Mouse (Mus musculus) brain, adult 2 months (tissue): Measurements from ENCODE around the gene Cntnap2.

Source experiments
- DNase-seq: peaks from one replicate; pipeline ENCODE4 v3.0.0; 2011; ENCODE audit warnings: low read depth, low spot score

The Cntnap2 gene

DNA sequence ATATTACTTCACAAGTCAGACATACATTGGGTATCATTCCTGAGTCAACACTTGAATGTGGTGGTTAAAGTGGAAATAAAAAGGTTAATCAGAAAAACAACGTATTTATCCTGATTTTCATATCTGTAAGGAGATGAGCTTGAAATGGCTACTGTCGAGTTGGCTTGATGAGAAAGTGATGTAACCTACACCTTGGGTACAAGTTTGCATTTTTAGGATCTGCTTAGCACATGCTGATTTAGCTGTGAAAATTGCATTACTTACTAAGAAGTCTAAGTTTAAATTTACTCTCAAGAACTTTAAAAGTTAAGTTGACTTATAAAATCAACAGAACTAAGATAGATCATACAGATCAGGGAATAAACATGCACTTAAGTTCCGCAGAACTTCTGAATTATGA lies 879.1 kb downstream of the Cntnap2 start:
- DNase-seq = peak; percentile 31

- DNase-seq = no peak
These were observed 879.6 kb downstream of the Cntnap2 start for GRCm38 (mm10) chr6:45938775-45939174.

GRCm38 (mm10) chr6:45945144-45945985 lies 886.2 kb downstream of the Cntnap2 start:
- no peak for DNase-seq

- DNase-seq = no peak
These were observed 895.6 kb downstream of the Cntnap2 start for GRCm38 (mm10) chr6:45954773-45955172.

- no peak for DNase-seq
These were observed 905.3 kb downstream of the Cntnap2 start for GRCm38 (mm10) chr6:45964494-45964893.

DNA sequence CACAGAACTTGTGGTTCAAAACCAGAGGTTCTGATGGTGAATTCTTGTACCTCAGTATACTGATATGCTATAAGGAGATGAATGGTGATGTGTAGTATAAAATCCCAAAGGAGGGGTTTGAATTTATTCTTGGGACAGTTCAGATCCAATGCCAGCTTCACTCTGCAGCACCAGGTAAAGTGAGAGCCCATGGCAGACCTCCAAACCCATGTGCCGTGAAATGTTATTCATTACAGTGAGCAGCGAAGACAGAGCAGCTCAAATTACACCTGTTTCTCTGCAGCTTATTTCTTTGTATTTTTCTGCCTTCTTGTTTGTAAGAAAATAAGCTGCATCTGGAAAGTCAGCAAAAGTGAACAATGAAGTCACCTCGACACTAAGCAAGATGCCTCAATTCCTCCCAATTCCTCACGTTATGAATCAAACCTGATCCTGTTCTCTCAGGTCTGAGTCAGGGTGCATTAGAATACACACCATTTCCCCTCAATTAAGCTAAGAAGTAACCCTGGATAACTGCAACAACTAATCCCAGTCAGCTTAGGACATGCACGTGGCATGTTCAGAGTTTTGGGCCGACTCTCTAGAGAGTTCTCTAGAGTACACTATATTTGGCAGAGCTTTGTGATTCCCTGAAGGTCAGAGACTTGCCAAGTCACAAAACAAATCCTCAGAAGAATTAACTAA lies 915.5 kb downstream of the Cntnap2 start:
- DNase-seq = no peak

GRCm38 (mm10) chr6:45979171-45979570 lies 920.0 kb downstream of the Cntnap2 start:
- DNase-seq = no peak

DNA sequence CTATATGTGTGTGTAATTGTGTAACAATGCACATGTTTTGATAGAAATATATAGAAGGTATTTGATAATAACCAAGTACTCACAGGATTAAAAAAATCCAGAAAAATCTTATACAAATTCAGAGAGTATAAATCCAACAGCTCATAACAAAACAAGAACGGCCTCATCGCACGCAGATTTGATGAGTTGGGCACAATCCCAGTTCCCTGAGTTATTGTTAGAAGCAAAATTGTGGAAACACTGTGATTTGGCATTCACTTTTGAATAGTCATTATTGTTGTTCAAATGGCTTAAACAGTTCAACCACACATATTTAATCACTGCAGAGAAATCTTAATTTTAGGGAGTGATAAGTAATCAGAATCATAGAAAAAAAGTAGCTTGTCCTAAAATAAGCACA lies 928.9 kb downstream of the Cntnap2 start:
- peak; percentile 48 for DNase-seq

DNA sequence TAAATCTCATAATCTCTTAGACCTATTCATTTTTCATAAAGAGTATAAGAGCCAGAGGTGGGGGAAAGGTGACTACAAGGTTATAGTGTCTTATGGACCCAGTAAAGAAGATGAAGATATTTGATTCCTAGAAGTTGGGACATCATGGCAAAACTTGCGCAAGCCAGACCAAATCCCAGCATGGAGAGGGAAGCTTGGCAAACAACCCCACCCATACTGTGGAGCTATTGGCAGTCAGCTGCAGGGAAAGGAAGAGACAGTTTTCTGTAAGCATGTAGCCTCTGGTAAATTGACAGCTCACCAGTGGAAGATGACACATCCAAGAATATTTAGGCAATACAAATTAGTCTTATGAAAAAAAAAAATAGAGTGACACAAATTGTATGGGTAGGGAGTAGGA lies 931.9 kb downstream of the Cntnap2 start:
- peak; percentile 21 for DNase-seq

DNA sequence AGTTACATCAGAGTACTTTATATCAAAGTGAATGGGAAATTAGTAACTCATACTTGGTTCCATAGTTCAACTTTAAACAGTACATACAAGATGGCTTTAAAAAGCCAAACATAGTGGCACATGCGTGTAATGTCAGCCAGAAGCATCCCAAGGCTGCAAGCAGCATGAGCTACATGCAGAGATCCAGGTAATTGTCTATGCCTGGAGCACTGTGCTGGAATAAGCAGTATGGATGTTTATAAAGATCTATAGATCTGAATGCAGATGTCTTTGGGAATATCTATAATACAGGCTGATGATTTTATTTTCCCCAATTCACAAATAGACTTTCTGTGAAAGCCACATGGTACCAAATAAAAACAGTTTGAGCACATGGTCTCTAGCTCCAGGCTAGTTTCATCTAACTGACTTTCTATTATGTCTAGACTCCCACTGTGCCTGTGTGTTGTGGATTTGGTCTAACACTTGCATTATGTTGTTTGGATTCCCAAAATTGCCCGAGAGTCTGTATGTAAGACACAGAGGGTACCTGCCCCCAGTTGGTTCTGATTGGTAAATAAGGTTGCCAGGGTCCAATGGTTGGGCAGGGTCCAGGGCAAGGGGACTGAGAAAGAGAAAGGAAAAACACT lies 963.5 kb downstream of the Cntnap2 start:
- DNase-seq = no peak

DNA sequence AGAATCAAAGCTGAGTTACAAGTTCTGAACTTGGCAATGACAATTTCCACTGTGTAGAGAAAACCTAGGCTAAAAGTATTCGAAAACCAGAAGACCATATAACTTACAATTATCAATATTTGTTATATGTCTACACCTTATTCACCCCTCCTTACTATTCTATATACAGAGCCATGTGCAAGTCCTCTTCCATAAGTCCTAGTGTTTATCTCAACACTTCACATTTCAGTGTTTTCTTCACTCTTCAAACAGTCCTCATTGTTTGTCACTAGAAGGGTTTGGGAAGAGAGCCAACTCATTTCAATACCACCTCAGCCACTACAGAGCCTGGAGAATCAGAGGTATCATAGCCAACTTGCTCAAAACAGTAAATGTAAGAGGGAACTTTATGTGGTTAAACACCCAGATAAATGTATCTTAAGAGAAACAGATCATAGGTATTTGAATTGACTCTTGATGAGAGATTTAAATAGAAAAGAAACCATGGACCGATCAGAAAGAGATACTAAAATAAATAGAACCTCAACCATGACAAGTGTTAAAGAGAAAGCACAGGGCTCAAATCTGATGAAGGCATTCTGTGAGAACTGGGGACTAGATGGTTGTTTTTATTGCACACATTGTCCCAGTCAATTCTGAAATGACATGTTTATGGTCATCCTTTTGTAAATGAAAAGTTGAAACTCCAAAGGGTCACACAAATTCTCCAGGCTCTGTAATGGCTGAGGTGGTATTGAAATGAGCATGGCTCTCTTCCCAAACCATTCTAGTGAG lies 972.9 kb downstream of the Cntnap2 start:
- DNase-seq = no peak

DNA sequence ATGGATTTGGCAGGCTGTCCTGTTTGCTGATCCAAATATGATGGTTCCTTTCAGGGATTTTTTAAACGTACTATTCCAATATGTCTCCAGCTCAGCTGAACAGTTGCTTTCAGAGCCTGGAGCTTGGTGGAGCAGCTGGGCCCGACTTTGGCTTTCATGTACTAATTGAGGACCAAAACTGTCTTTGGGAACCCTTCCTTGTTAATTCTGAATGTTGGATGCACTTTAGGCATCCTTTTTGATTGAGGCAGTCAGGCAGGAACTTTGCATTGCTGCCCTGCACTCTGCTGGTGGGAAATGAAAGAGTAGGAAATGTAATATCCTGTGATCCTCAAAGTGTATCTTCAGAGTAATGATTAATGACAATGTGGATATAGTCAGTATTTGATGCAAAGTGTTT lies 974.0 kb downstream of the Cntnap2 start:
- DNase-seq = peak; percentile 35

- DNase-seq = peak; percentile 70
These were observed 981.5 kb downstream of the Cntnap2 start for GRCm38 (mm10) chr6:46040671-46041070.

DNA sequence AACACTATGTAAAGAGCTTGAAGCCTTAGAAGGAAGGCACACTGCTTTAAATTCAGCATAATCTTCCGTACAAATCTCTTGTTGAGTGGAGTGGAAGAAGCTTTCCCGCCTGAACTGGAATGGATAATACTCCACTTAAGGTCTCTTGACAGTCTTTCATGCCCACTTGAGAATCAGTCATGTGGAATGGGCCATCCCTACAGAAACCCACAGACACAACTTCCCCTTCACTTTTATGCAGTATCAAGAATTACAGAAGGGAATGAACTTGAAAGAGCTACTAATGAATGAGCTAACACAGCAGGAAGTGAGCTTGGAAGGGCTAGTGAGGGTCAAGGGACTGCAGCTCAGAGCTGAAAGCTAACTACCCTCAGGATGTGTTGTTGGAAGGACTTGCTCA lies 1021.1 kb downstream of the Cntnap2 start:
- no peak for DNase-seq

GRCm38 (mm10) chr6:46081432-46081831 lies 1022.3 kb downstream of the Cntnap2 start:
- DNase-seq = no peak

DNA sequence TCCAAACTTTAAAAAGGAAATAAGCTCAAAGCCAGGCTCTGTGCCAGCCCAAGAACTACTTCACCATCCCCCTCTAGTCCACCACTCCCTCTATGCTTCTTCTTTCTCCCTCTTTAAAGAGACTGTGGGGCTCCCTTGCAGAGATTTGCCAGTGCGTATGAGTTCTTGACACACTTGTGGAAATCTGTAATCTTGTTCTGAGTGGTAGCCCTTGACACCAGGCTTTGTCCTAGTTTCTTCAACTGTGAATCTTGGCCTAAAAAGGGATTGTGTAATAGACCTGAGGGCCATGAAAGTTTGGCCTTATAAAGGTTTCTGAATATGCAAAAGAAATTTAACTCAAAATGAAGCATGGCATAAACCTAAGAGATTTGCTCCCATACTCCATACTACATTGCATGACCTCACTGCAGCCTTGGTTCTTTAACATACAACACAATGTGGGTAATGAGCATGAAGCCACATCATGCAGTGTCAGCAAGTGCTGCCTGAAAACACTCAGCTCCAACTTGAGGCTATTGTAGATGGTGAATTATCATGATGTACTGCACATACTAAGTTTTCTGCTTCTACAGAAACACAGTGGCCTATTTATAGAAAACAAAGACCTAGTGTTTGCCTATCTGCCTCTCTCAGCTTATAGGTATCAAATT lies 1084.2 kb downstream of the Cntnap2 start:
- no peak for DNase-seq

GRCm38 (mm10) chr6:46166837-46167236 lies 1107.7 kb downstream of the Cntnap2 start:
- peak; percentile 40 for DNase-seq

DNA sequence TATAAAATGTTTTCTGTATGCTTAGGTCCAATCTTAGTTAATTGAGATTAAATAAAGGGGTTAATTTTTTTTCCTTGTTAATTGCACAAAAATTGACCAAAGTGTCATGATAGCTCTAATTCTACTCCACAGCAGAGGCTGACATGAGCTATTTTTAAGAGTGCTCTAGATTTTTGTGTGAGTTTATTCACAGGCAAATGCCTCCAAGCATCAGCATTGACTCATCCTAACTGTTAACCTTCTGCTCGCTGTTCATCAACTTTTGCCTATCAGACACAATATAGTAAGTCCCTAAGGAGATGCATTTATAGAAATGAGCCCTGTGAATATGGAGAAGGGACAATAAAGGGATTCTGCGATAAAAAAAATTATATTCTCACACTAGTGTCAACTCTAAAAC lies 1138.1 kb downstream of the Cntnap2 start:
- DNase-seq = peak; percentile 54

- no peak for DNase-seq
These were observed 1142.7 kb downstream of the Cntnap2 start for GRCm38 (mm10) chr6:46201828-46202227.

DNA sequence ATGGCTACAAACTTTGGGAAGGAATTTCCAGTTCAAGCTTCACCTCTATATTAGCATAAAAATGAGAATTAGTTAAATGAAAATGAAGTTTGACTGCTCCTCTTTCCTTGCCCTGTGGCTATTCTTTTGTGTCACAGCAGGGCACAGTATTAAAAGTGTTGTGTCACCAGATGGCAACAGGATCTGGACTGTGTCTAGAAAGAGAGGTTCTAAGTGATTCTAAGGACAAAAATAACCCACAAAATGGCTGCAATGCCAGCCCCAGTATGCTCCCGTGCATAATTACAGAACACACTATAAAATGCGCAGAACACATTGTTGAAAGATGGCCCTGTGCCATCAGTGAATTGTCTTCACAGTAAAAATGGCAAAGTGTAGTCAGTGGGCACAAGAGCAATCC lies 1146.4 kb downstream of the Cntnap2 start:
- peak; percentile 85 for DNase-seq

DNA sequence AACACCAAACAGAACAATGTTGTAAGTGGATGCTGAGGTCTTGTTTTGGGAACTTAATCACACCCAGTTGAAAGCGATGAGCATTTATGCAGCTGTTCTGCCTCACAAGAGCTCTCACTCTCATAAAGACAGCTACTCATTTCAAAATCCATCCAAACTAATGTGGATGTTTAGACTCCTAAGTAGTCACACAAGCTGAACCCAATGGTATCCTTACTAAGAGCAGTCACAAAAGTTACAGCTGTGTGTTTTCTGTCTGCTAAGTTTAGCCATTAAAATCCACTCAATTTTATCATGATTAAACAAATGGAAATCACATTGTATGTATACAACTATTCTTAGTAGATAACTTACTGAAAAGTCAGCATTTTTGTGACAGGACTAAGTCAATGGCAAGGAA lies 1173.7 kb downstream of the Cntnap2 start:
- peak; percentile 20 for DNase-seq
